8 mouse cellular contexts compared by ENCODE assay signal in genomic region chr16:42907283-42907701, GRCm38 (mm10). TPM values are rescaled to one million over a fixed set of nuclear protein-coding genes. Genes with fewer than 3 reads are reported as not detected.
A peak's percentile ranks its signal among the peaks of the same experiment; 100 is the strongest.
DNase-seq lines count a peak whose midpoint lies in the region; ATAC-seq and TF ChIP-seq lines count a peak whose summit lies in the region.

No protein-coding gene starts in this region.

- no peaks in the 10 kb centered on the region for H3K27me3 ChIP-seq in lung, postnatal 0 days (replicated peaks; ENCODE audit: insufficient read depth, low read length)

- peak overlapping the region; percentile 93 for H3K27ac ChIP-seq in gastrocnemius, adult 2 months
- H3K27ac ChIP-seq in lung, postnatal 0 days (ENCODE audit: low read length), result peak overlapping the region; percentile 71

- H3K9me3 ChIP-seq in lung, postnatal 0 days (ENCODE audit: low read length), result no peaks in the 10 kb centered on the region

- intact Hi-C loops in gastrocnemius, adult 2 months (cut with DNase I), result loop anchor here (1.0 to 10.0 kb wide), 2 partner anchors 31 to 458 kb away; no protein-coding TSS in a partner anchor
- intact Hi-C loops in gastrocnemius, postnatal 36 days (cut with DNase I), result loop anchor here (2.0 to 10.0 kb wide), 2 partner anchors 30 to 468 kb away; no protein-coding TSS in a partner anchor

- peaks cover 12% of the 10 kb centered on the region; the same call in 1 of the 2 replicates for H3K4me1 ChIP-seq in lung, postnatal 0 days (ENCODE audit: insufficient read depth, low read depth, low read length)

- ATAC-seq in lung, postnatal 0 days, result peak; percentile 80

- WGBS in lung, postnatal 0 days, result 13% methylated on average over 4 of the region's 4 CpGs

- H3K4me3 ChIP-seq in gastrocnemius, adult 2 months, result peak overlapping the region; percentile 81
- H3K4me3 ChIP-seq in lung, postnatal 0 days (ENCODE audit: low read depth, low read length), result peak overlapping the region; percentile 43

- TF ChIP-seq CTCF in gastrocnemius, adult 2 months (IDR thresholded peaks at IDR 0.05), result no peak
- no peak for TF ChIP-seq CTCF in lung, postnatal 0 days (IDR thresholded peaks at IDR 0.05)

- H3K9ac ChIP-seq in lung, postnatal 0 days (replicated peaks; ENCODE audit: low read depth), result peak overlapping the region; percentile 58

- 0 out of 2 replicates have a peak, but pooled peaks have one; percentile 39 for TF ChIP-seq EP300 in lung, postnatal 0 days (IDR thresholded peaks at IDR 0.05)

- peak; percentile 52 for DNase-seq in gastrocnemius, adult 2 months
- no peak for DNase-seq in gastrocnemius, postnatal 36 days
- peak; percentile 33 for DNase-seq in cerebellum, adult 11 months
- peak; percentile 65 for DNase-seq in heart, adult 8-10 months (ENCODE audit: low spot score)
- peak; percentile 56 to 76 for DNase-seq in kidney, adult 8-10 months
- DNase-seq in lung, postnatal 0 days (ENCODE audit: low spot score), result peak; percentile 76
- DNase-seq in retina, postnatal 1 day, result peak; percentile 70
- no peak for DNase-seq in right cerebral cortex, postnatal 14 days

- peak overlapping the region; percentile 54 for H3K4me2 ChIP-seq in lung, postnatal 0 days (replicated peaks; ENCODE audit: low read depth, low read length)

- no peaks in the 10 kb centered on the region for H3K36me3 ChIP-seq in lung, postnatal 0 days (ENCODE audit: insufficient read depth, low read length)

RNA-seq across cellular contexts. Expression of gene Zbtb20, which starts 31.6 kb away (rescaled TPM):
- 100 to 1,000 TPM in 1 of 2 experiments, 10 to 100 TPM in 1; 87.2 to 104 TPM for total RNA-seq in gastrocnemius, adult 2 months (2021)
- 10 to 100 TPM; 88.0 to 95.5 TPM for total RNA-seq in gastrocnemius, postnatal 36 days (2021)
- 100 to 1,000 TPM; 199 to 236 (median 206) TPM for total RNA-seq in heart, adult 8-10 months (2022)
- 27.9 and 39.7 TPM in 2 replicates for polyA plus RNA-seq in lung, postnatal 0 days (2015; fragmentation: Nextera tagmentation; extraction: Ambion mirVana)

Comparison
In these comparisons a context has a peak if more than half of its experiments do, and no peak if none do; other contexts are left out.
1. DNase-seq: peak in gastrocnemius, adult 2 months (single experiment), cerebellum, adult 11 months (single experiment), heart, adult 8-10 months (single experiment), kidney, adult 8-10 months (2 of 2), lung, postnatal 0 days (single experiment) and retina, postnatal 1 day (single experiment); none in gastrocnemius, postnatal 36 days (0 of 2) and right cerebral cortex, postnatal 14 days (single experiment).